In genomic region chr8:61459763-61460162, GRCm38 (mm10) we compare ENCODE assay signal across 25 mouse cellular contexts.
"Had no signal": no experiment of that assay in that cellular context is flagged by ENCODE, and none has a peak within 500 bp of the region (broad histone marks: within the 10 kb centered on the region; RNA-seq: fewer than 3 reads in every experiment).

No protein-coding gene starts in this region.

- H3K4me1 ChIP-seq: heart, embryonic 13.5 days; heart, embryonic 15.5 days; hindbrain, embryonic 10.5 days; hindbrain, embryonic 12.5 days; limb, embryonic 10.5 days; limb, embryonic 12.5 days; liver, embryonic 13.5 days; liver, embryonic 15.5 days had no signal

- H3K4me2 ChIP-seq: heart, embryonic 11.5 days; heart, embryonic 13.5 days; heart, embryonic 15.5 days; hindbrain, embryonic 12.5 days; hindbrain, embryonic 14.5 days; limb, embryonic 12.5 days; liver, embryonic 11.5 days; liver, embryonic 13.5 days; liver, embryonic 15.5 days had no signal

- H3K27me3 ChIP-seq: heart, embryonic 13.5 days; heart, embryonic 15.5 days; hindbrain, embryonic 12.5 days; limb, embryonic 12.5 days; liver, embryonic 13.5 days; liver, embryonic 15.5 days had no signal

- H3K9me3 ChIP-seq: heart, embryonic 13.5 days; heart, embryonic 15.5 days; hindbrain, embryonic 10.5 days; hindbrain, embryonic 12.5 days; limb, embryonic 10.5 days; limb, embryonic 12.5 days; liver, embryonic 13.5 days; liver, embryonic 15.5 days had no signal

- H3K27ac ChIP-seq: gastrocnemius, adult 2 months; heart, embryonic 13.5 days; heart, embryonic 15.5 days; hindbrain, embryonic 10.5 days; hindbrain, embryonic 12.5 days; hindbrain, embryonic 14.5 days; layer of hippocampus, adult 2 months; left cerebral cortex, adult 2 months; limb, embryonic 10.5 days; limb, embryonic 12.5 days; liver, embryonic 13.5 days; liver, embryonic 15.5 days had no signal

- H3K4me3 ChIP-seq: gastrocnemius, adult 2 months; heart, embryonic 13.5 days; heart, embryonic 15.5 days; hindbrain, embryonic 10.5 days; hindbrain, embryonic 12.5 days; layer of hippocampus, adult 2 months; left cerebral cortex, adult 2 months; limb, embryonic 10.5 days; limb, embryonic 12.5 days; liver, embryonic 13.5 days; liver, embryonic 15.5 days had no signal

- H3K9ac ChIP-seq: heart, embryonic 13.5 days; heart, embryonic 15.5 days; hindbrain, embryonic 12.5 days; hindbrain, embryonic 14.5 days; limb, embryonic 12.5 days; liver, embryonic 13.5 days; liver, embryonic 15.5 days had no signal

- H3K36me3 ChIP-seq: heart, embryonic 13.5 days; heart, embryonic 15.5 days; hindbrain, embryonic 10.5 days; hindbrain, embryonic 12.5 days; limb, embryonic 10.5 days; limb, embryonic 12.5 days; liver, embryonic 13.5 days; liver, embryonic 15.5 days had no signal

- ATAC-seq: hindbrain, embryonic 16.5 days; inflammation-experienced regulatory T-cells, adult 6 months; intestine, postnatal 0 days had no signal

- DNase-seq: gastrocnemius, adult 2 months; gastrocnemius, postnatal 10 days; gastrocnemius, postnatal 25 days; heart, postnatal 4 days; kidney, adult 18-20 months; kidney, adult 8-10 months; kidney, postnatal 14 days; kidney, postnatal 4 days; liver; liver, embryonic 13.5 days had no signal
